Mouse (Mus musculus) left cerebral cortex, adult 18-20 months (tissue): Measurements from ENCODE around the gene Slu7. TPM values are rescaled to one million over a fixed set of nuclear protein-coding genes. Genes with fewer than 3 reads are reported as not detected.

Experiments used
- DNase-seq, 2 experiments: peaks; one replicate each; pipeline ENCODE4 v3.0.0; 2021 to 2022; ENCODE audit warnings: low spot score in 2 of 2, mixed read lengths in 1 of 2
- total RNA-seq, 2 experiments: library from RNA; stranded (reverse); gene quantifications; 2 replicates each; pipeline ENCODE4 v1.2.3; 2021

Gene Slu7
- total RNA-seq, 2 experiments from 2014 or later, result 55.5 to 57.8 TPM

- no peak for DNase-seq
These were observed 16.3 kb upstream of the Slu7 start for GRCm38 (mm10) chr11:43417201-43417600.

GRCm38 (mm10) chr11:43424386-43424785 is 9.2 kb upstream of the Slu7 start:
- no peak for DNase-seq

DNA sequence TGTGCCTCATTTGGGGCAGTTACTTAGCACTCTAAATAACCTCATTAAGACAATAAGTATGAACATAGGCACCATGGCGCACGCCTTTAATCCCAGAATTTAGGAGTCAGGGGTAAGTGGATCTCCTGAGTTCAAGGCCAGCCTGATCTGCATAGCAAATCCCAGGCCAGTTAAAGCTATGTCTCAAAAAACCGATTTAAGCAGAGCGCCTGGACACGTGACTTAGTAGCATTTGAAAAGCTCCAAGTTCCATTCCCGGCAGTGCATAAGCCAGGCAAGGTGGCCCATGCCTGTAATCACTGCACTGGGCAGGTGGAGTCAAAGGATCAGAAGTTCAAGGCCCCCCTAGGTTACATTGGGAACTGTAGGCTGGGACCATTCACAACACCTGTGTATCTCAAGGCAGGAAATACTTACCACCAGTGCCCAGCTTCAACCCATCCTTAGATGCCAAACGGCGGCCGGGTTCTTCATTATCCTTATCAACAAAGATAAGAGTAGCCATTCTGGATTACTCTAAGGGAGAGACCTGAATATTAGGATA is 8.3 kb upstream of the Slu7 start:
- DNase-seq, result no peak

DNA sequence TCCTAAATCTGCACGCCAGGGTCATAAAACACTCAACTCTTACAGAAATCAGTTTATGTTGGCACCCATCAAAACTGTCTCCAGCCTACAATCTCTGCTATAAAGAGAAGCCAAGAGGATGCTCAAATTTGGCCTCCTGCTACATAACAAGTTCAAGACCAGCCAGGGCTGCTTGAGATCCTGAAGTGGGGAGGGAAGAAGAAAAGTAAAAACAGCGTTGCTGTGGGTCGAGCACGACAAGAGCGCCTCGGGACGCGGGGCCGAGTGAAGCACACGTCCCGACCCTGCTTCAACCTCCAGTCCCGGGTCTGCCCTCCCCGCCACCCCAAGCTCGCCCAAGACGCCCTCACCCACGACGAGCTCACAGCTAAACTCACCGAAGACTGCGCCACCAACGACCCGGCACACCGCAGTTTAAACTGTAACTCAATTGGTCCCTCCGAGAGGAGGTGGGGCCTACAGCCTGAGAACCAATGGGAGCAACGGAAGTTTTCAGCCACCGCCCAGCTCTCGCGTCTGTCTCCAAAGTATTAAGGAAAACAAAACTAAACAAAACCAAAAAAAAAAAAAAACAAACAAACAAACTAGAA is 7.6 kb upstream of the Slu7 start, which contains the start of gene Pttg1:
Gene Pttg1, minus strand, starts transcription at position 428 of the 590 bp plus-strand sequence.
- peak; percentile 68 to 71 for DNase-seq

DNA sequence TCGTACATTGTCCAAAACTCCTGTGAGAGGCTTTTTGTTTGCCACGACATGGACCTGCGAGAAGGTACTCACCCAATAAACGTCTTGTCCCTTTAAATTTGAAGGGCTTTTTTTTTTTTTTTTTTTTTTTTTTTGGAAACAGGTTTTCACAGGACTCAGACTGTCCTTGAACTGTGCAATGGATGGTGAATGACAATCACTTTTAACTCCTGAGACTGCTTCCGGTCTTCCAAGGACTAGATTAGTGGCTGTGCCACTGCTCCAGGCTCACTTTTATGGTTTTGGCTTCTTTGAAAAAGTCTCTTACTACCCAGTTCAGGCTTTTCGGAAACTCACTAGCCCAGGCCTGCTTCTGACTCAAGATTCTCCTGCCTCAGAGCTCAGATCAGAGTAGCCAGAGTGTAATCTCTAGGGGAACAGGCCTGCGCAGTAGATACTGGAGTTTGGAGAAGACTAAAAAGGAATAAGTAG is 7.1 kb upstream of the Slu7 start:
- DNase-seq, result no peak

- no peak for DNase-seq
These were observed 472 bp downstream of the Slu7 start for GRCm38 (mm10) chr11:43434024-43434407.

- no peak for DNase-seq
These were observed 7.6 kb downstream of the Slu7 start for GRCm38 (mm10) chr11:43441121-43441520.

- DNase-seq, result no peak
These were observed 9.6 kb downstream of the Slu7 start for GRCm38 (mm10) chr11:43443183-43443582.

DNA sequence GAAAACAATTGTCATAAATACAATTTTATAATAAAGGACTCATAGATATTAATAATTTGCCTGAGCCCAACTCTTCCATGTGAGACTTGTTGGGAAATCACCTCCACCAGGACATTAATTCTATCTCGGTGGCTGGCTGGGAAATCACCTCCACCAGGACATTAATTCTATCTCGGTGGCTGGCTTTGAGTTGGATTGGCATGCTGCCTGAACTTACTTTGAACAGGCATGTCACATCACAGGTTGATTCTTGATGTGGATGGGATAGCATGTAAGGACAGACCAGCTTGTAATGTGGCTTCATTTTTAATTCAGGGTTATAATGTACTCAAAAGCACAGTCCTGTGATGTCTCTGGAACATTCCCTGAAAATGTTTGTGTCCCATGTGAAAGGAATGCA is 16.4 kb downstream of the Slu7 start:
- DNase-seq, result no peak

GRCm38 (mm10) chr11:43451322-43451721 is 17.8 kb downstream of the Slu7 start:
- no peak for DNase-seq

- no peak for DNase-seq
These were observed 18.7 kb downstream of the Slu7 start for GRCm38 (mm10) chr11:43452266-43452665.

DNA sequence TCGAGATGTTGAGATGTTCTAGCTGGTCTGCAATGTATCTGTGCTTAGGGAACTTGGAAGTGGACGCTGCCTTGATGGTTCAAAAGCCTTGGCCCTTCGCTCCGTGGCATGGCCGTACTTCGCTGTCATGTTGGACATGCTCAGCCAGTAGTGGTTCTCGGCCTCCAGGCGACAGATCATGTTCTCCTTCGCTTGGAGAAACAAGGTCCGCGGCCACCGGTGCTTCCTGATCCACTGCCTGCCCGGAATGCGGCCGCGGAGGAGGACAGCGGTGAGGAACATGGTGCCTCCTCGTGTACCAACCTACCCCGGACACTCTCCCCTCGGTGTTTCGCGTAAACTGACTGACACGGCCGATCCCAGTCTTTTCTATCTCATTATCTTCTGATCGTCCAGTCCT is 29.7 kb downstream of the Slu7 start:
- no peak for DNase-seq

- DNase-seq, result no peak
These were observed 36.6 kb downstream of the Slu7 start for GRCm38 (mm10) chr11:43470118-43470517.

- no peak for DNase-seq
These were observed 37.6 kb downstream of the Slu7 start for GRCm38 (mm10) chr11:43470881-43471820.

DNA sequence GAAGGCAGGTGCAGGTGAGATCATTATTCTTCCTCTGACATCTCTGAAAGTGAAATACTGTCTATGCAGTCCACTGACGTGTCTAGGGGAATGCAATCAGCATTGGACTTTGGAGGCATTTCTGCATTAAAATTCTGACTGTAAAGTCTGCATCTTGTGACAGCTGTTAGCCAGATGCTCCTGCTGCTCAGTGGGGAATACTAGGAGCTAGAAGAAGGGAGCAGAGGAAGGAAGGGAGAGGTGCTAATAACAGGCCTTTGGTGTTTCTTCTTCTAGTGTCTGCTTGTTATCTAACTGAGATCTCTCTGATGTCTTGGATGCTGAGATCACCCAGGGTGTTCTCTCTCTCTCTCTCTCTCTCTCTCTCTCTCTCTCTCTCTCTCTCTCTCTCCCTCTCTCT is 39.6 kb downstream of the Slu7 start:
- DNase-seq, result no peak

DNA sequence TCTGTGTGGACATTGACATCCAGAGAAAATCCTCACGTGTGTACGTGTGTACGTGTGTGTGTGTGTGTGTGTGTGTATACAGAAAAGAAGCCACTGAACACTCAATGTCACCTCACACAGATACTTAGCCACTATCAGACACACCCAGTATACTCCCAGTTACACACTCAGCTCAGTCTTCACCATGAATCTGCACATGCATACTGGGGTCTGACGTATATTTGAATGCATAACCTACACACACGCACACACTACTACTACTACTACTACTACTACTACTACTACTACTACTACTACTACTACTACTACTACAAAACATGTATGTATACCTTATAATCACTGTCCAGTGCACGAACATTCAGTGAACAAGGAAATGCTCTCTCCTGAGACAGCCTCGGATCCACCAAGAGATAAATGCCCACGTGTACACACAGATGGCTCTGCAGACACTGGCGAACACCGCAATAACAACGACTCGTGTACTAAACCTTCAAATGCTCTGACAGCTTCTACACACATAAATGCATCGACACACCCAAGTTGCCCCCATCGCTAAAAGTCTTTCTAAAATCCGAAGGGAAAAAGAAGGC is 40.2 kb downstream of the Slu7 start:
- no peak for DNase-seq

DNA sequence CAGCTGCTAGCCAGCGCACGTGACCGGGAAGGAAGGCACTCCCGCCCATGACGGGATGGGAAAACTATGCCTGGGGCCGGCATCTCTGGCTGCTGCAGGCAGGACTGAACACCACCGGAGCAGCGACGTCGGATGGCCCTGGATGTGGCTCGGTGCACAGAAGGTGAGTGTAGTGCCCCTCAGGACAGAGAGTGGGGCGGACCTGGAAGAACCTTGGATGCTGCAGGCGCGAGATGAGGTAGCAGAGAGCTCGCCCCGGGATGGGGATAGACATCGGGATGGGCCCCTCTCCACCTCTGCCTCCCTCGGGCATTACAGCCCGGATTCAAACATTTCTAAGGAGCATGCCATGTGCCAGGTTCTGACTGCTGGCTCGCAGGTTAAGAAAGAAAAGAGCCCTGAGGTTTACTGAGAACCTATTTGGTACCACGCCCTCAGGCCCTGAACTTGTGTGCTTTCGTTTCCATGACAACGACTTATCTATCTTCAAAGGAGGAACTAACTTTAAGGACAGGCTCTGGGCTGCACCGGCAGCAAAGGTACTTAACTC is 40.8 kb downstream of the Slu7 start, which contains the start of gene C1qtnf2:
Gene C1qtnf2, plus strand, starts transcription at position 52 of the 550 bp plus-strand sequence.
- peak in 1 of 2 experiments; percentile 26 for DNase-seq

- no peak for DNase-seq
These were observed 45.8 kb downstream of the Slu7 start for GRCm38 (mm10) chr11:43479376-43479775.

- DNase-seq, result no peak
These were observed 47.0 kb downstream of the Slu7 start for GRCm38 (mm10) chr11:43480561-43480960.

DNA sequence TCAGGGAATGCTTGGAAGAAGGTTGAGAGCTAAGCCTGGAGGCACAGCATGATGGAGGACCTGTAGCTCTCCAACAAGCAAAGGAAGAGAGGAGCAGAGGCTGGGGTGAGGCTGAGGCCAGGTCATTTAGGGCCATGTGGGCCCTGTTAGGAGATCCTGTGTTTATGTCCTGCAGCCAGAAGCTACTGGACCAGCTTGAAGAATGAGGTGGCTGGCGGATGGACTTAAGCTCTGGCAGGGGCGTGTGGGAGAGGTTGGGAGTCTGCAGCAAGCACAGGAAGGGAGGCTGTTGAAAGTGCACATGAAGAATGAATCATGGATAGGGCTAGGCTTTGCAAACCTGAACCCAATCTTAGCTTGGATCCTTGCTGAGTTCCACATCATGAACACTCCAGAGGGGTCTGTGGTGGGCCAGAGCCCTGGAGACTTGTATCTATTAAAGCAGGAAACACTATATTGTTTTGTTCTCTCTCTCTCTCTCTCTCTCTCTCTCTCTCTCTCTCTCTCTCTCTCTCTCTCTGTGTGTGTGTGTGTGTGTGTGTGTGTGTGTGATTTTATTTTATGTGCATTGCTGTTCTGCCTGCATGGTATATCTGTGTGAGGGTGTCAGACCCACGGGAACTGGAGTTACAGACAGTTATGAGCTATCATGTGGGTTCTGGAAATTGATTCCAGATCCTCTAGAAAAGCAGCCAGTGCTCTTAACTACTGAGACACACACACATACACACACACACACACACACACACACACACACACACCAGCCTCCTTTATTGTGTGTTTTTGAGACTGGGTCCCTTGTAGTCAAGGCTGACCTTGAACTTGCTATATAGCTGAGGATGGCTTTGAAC is 48.4 kb downstream of the Slu7 start:
- no peak for DNase-seq
